Mouse (Mus musculus) testis, adult 10 weeks (tissue): ENCODE data around the gene Sec24c. TPM values are rescaled to one million over a fixed set of nuclear protein-coding genes. Genes with fewer than 3 reads are reported as not detected.

Experiments used
- polyA plus RNA-seq: library from polyadenylated mRNA; stranded (reverse); fragments of 350-450 nt; fragmentation: Illumina TruSeq; extraction: RNeasy Lipid Tissue Mini Kit (QIAGEN cat#74804); gene quantifications from one replicate; pipeline ENCODE4 v1.2.3, GENCODE M21; 2014; ENCODE audit warnings: low read depth, low replicate concordance

Sec24c gene
- polyA plus RNA-seq, result 38.8 TPM

GRCm38 (mm10) chr14:20674064-20674833 is at the start of gene Sec24c:
Gene Sec24c (plus strand): TSS chr14:20674308.

GRCm38 (mm10) chr14:20640644-20641437 is 33.3 kb upstream of the Sec24c start, which contains the start of gene Usp54:
Gene Usp54 (minus strand): TSS chr14:20641063.

DNA sequence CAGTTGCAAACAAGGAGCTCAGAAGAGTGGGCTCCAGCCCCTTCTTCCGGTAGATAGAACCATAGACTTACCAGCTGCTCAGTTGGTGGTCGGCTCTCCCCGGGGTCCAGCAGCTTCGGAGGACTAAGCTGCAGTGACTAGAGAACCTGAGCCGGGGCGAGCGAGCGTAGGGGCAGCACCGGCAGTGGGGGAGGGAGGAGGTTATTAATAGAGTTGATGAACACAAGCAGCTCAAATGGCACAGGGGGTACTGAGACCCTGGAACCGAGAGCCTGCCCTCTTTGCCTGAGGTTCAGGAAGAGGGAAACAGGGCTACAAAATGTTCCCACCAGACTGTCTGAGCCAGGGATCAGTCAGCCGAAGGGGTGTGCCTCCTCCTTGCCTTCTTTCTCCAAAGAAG is 17.7 kb upstream of the Sec24c start, which contains the start of gene Myoz1:
Gene Myoz1 (minus strand): TSS at position 180 of the 400 bp plus-strand sequence.

DNA sequence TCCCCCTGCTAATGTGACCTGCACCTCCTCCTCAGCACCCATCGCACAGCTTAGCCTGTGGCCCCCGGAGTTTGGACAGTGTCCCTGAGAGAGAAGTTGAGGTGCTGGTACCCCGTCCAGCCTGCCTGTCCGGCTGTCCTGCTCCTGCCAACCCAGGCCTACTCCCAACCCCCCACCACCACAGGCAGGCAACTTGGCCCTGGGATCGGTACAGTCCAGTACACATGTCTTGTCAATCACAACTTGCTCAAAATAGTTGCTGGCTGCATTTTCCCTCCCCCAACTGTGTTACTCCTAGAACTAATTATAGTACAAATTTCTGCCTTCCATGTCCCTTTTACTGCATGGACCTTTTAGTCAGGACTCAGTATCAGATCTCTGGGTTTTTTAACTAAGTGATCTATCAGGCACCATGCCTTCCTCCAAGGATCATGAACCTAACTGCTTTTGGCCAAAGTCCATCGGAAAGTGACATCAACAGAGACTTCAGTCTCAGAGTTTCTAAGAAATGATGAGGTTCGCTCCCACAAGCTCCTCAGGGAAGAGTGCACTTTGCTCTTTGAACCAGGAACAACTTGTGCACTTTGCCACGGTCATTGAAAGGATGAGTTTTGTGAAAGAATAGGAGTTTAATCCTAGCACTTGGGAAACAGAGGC is 5.8 kb upstream of the Sec24c start, which contains the start of gene Synpo2l:
Gene Synpo2l (minus strand): TSS at position 201 of the 657 bp plus-strand sequence.

GRCm38 (mm10) chr14:20694884-20695760 is 21.0 kb downstream of the Sec24c start, which contains the start of gene Fut11:
Gene Fut11 (plus strand): TSS chr14:20694968.

DNA sequence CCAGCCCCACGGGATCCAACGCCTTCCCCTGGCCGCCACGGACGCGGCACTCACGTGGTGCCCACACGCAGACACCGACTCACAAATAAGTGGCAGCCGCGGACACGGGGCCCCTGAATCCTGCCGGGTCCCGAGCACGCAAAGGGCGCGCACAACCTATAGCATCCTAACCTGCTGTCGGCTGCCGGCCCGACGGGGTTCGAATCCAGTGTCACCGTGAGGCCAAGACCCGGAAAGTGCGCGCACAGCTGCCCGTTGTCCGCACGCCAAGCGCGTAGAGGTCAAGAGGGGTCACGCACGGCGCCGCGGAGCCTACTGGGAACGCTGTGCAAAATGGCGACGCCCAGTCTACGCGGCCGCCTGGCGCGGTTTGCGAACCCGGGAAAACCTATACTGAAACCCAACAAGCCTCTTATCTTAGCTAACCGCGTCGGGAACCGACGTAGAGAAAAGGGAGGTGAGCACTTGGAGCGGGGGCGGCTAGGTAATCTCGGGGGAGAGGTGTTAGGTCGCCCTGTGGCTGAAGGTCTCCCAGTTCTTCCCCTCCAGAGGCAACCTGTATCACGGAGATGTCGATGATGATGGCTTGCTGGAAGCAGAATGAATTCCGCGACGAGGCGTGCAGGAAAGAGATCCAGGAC is 28.8 kb downstream of the Sec24c start, which contains the start of gene Chchd1:
Gene Chchd1 (plus strand): TSS at position 266 of the 641 bp plus-strand sequence.

DNA sequence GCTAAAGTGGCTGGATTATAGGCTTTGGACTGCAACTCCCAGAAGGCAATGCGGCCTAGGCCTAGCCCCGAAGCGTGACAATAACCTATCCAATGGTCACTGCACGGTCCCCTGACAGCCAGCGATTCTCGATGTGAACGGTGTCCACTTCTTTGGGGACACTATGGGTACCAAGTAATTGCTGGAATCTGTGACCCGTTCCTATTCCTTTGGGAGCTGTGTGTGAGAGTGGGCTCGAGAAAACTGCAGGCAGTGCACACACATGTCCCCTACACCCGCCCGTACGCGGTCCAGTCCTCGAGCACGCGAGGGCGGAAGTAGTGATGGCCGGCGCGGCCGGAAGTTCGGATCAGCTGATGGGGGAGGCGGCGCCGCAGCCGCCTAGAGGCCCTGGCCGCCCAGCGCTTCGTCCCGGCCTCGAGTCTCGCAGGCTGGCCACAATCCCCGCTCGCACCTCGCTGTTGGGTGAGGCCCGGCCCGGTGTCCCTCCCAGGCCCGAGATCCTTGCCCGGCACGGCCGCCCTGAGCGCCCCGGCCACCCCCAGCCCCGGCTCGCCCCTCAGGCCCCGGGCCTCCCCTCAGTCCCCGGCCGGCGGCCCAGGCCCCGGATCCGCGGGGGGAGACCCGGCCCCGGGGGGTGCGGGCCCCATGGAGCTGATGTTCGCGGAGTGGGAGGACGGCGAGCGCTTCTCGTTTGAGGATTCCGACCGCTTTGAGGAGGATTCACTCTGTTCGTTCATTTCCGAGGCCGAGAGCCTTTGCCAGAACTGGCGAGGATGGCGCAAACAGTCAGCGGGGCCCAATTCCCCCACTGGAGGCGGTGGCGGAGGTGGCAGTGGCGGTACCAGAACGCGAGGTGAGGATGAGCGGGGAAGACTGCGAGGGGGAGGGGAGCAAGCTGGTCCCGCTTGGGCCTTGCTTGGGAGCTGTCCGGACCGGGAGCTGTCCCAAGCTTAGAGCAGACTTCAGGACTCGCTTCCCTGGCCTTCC is 33.4 kb downstream of the Sec24c start, which contains the start of gene Zswim8:
Gene Zswim8 (plus strand): TSS at position 352 of the 990 bp plus-strand sequence.

GRCm38 (mm10) chr14:20733952-20734774 is 60.1 kb downstream of the Sec24c start, which contains the start of gene Ndst2:
Gene Ndst2 (minus strand): TSS chr14:20734562.

Other genes with a start within 250 kb of the Sec24c start
- 352 TPM for gene Cfap70, start 222.1 kb upstream of the Sec24c start, polyA plus RNA-seq
- 20.7 TPM for gene Anxa7, start 194.2 kb upstream of the Sec24c start, polyA plus RNA-seq
- 2.8 TPM for gene Mss51, start 177.4 kb upstream of the Sec24c start, polyA plus RNA-seq
- 80.2 TPM for gene Ppp3cb, start 127.7 kb upstream of the Sec24c start, polyA plus RNA-seq
- gene Usp54, start 33.2 kb upstream of the Sec24c start, polyA plus RNA-seq, result 12.8 TPM
- gene Myoz1, start 17.8 kb upstream of the Sec24c start, polyA plus RNA-seq, result 0.22 TPM
- gene Synpo2l, start 6.0 kb upstream of the Sec24c start, polyA plus RNA-seq, result 0.15 TPM
- 4.8 TPM for gene Fut11, start 20.7 kb downstream of the Sec24c start, polyA plus RNA-seq
- 71.1 TPM for gene Chchd1, start 28.7 kb downstream of the Sec24c start, polyA plus RNA-seq
- gene Zswim8, start 33.2 kb downstream of the Sec24c start, polyA plus RNA-seq, result 11.4 TPM
- 4.3 TPM for gene Ndst2, start 60.3 kb downstream of the Sec24c start, polyA plus RNA-seq
- 20.8 TPM for gene Camk2g, start 119.8 kb downstream of the Sec24c start, polyA plus RNA-seq
- 0.91 TPM for gene Plau, start 162.4 kb downstream of the Sec24c start, polyA plus RNA-seq